Mouse (Mus musculus) induced T-regulatory cell, adult 2 months (primary cell): ENCODE measurements around the gene Ndufa8.

ENCODE experiments used
- DNase-seq: peaks from one replicate; pipeline ENCODE4 v3.0.0-alpha.2; 2012; ENCODE audit warnings: low read depth

Gene Ndufa8

GRCm38 (mm10) chr2:36048164-36048563 is 1.0 kb downstream of the Ndufa8 start:
- no peak for DNase-seq

GRCm38 (mm10) chr2:36040872-36041271 is 8.3 kb downstream of the Ndufa8 start:
- DNase-seq, result no peak

- no peak for DNase-seq
These were observed 9.8 kb downstream of the Ndufa8 start for GRCm38 (mm10) chr2:36039297-36039985.

- no peak for DNase-seq
These were observed 13.7 kb downstream of the Ndufa8 start for GRCm38 (mm10) chr2:36035413-36036081.

GRCm38 (mm10) chr2:36034898-36035297 is 14.3 kb downstream of the Ndufa8 start:
- DNase-seq, result no peak

GRCm38 (mm10) chr2:36033966-36034365 is 15.2 kb downstream of the Ndufa8 start:
- DNase-seq, result no peak

GRCm38 (mm10) chr2:36032884-36033283 is 16.3 kb downstream of the Ndufa8 start:
- DNase-seq, result no peak

- no peak for DNase-seq
These were observed 25.9 kb downstream of the Ndufa8 start for GRCm38 (mm10) chr2:36023291-36023690.

- peak; percentile 75 for DNase-seq
These were observed 27.6 kb downstream of the Ndufa8 start for GRCm38 (mm10) chr2:36021385-36022159.

- no peak for DNase-seq
These were observed 36.2 kb downstream of the Ndufa8 start for GRCm38 (mm10) chr2:36013010-36013409.

- no peak for DNase-seq
These were observed 37.8 kb downstream of the Ndufa8 start for GRCm38 (mm10) chr2:36011331-36011825.

GRCm38 (mm10) chr2:36010579-36010978 is 38.6 kb downstream of the Ndufa8 start:
- DNase-seq, result no peak

- peak; percentile 77 for DNase-seq
These were observed 39.8 kb downstream of the Ndufa8 start for GRCm38 (mm10) chr2:36009386-36009785.

GRCm38 (mm10) chr2:36008071-36008470 is 41.1 kb downstream of the Ndufa8 start:
- DNase-seq, result peak; percentile 72

GRCm38 (mm10) chr2:36002188-36002587 is 47.0 kb downstream of the Ndufa8 start:
- no peak for DNase-seq

- DNase-seq, result no peak
These were observed 48.8 kb downstream of the Ndufa8 start for GRCm38 (mm10) chr2:36000390-36000789.

- DNase-seq, result no peak
These were observed 50.0 kb downstream of the Ndufa8 start for GRCm38 (mm10) chr2:35999212-35999611.

- DNase-seq, result no peak
These were observed 50.8 kb downstream of the Ndufa8 start for GRCm38 (mm10) chr2:35998416-35998815.

GRCm38 (mm10) chr2:35996753-35997152 is 52.5 kb downstream of the Ndufa8 start:
- DNase-seq, result no peak

GRCm38 (mm10) chr2:35994303-35994702 is 54.9 kb downstream of the Ndufa8 start:
- DNase-seq, result no peak

GRCm38 (mm10) chr2:35993481-35993880 is 55.7 kb downstream of the Ndufa8 start:
- DNase-seq, result no peak

GRCm38 (mm10) chr2:35992259-35992658 is 56.9 kb downstream of the Ndufa8 start:
- DNase-seq, result no peak
